ENCODE assay signal across 19 mouse cellular contexts in genomic region chr5:53160207-53160606, GRCm38 (mm10). TPM values are rescaled to one million over a fixed set of nuclear protein-coding genes. Genes with fewer than 3 reads are reported as not detected.
DNase-seq lines count a peak whose midpoint lies in the region; ATAC-seq and TF ChIP-seq lines count a peak whose summit lies in the region.
"Had no signal": no experiment of that assay in that cellular context is flagged by ENCODE, and none has a peak within 500 bp of the region (broad histone marks: within the 10 kb centered on the region; RNA-seq: fewer than 3 reads in every experiment).

No protein-coding gene starts in this region.

- no peak overlapping the region for H3K4me2 ChIP-seq in forebrain, embryonic 14.5 days (ENCODE audit: low read length)
- no peak overlapping the region for H3K4me2 ChIP-seq in forebrain, embryonic 13.5 days
- H3K4me2 ChIP-seq in forebrain, embryonic 16.5 days (ENCODE audit: low read length) = no peak overlapping the region
- H3K4me2 ChIP-seq in forebrain, embryonic 12.5 days = no peak overlapping the region
- H3K4me2 ChIP-seq: embryonic facial prominence, embryonic 13.5 days; embryonic facial prominence, embryonic 15.5 days had no signal

- H3K4me1 ChIP-seq in forebrain, embryonic 14.5 days (ENCODE audit: control insufficient read depth, insufficient read depth, low read length) = peaks cover 19% of the 10 kb centered on the region; the same call in 1 of the 2 replicates
- H3K4me1 ChIP-seq in forebrain, embryonic 13.5 days = peaks cover 13% of the 10 kb centered on the region
- H3K4me1 ChIP-seq in forebrain, embryonic 16.5 days (replicated peaks; ENCODE audit: control insufficient read depth, insufficient read depth, low read length) = peaks cover 29% of the 10 kb centered on the region
- peaks cover 6% of the 10 kb centered on the region; the same call in 1 of the 2 replicates for H3K4me1 ChIP-seq in forebrain, embryonic 12.5 days

- WGBS in forebrain, embryonic 14.5 days = 55% methylated on average over 6 of the region's 6 CpGs
- 64% methylated on average over 6 of the region's 6 CpGs for WGBS in forebrain, embryonic 13.5 days
- 41% methylated on average over 6 of the region's 6 CpGs for WGBS in forebrain, embryonic 16.5 days
- WGBS in forebrain, embryonic 12.5 days = 64% methylated on average over 6 of the region's 6 CpGs

- H3K36me3 ChIP-seq in forebrain, embryonic 14.5 days (ENCODE audit: control insufficient read depth, insufficient read depth, low read length) = no peaks in the 10 kb centered on the region
- H3K36me3 ChIP-seq in forebrain, embryonic 13.5 days (ENCODE audit: poor library complexity, severe bottlenecking) = peaks cover 3% of the 10 kb centered on the region; the same call in 1 of the 2 replicates
- no peaks in the 10 kb centered on the region for H3K36me3 ChIP-seq in forebrain, embryonic 16.5 days (ENCODE audit: control insufficient read depth, insufficient read depth)
- no peaks in the 10 kb centered on the region for H3K36me3 ChIP-seq in forebrain, embryonic 12.5 days (replicated peaks)
- H3K36me3 ChIP-seq: embryonic facial prominence, embryonic 13.5 days; embryonic facial prominence, embryonic 15.5 days; forebrain, embryonic 10.5 days; G1E had no signal

- no peaks in the 10 kb centered on the region for H3K9me3 ChIP-seq in forebrain, embryonic 14.5 days (replicated peaks; ENCODE audit: control insufficient read depth, low read length)
- no peaks in the 10 kb centered on the region for H3K9me3 ChIP-seq in forebrain, embryonic 13.5 days (replicated peaks)
- no peaks in the 10 kb centered on the region for H3K9me3 ChIP-seq in forebrain, embryonic 16.5 days (ENCODE audit: control insufficient read depth, low read length)
- H3K9me3 ChIP-seq in forebrain, embryonic 12.5 days = no peaks in the 10 kb centered on the region
- H3K9me3 ChIP-seq: embryonic facial prominence, embryonic 13.5 days; embryonic facial prominence, embryonic 15.5 days; forebrain, embryonic 10.5 days had no signal

- no peak; the same call in 1 of the 2 replicates for ATAC-seq in forebrain, embryonic 14.5 days
- ATAC-seq in forebrain, embryonic 13.5 days = no peak
- ATAC-seq in forebrain, embryonic 16.5 days = no peak
- no peak for ATAC-seq in forebrain, embryonic 12.5 days (ENCODE audit: low FRiP score)
- ATAC-seq: activated CD4-positive, CD25-positive, alpha-beta regulatory T cell, adult 4 months; Patski had no signal

- no peak for TF ChIP-seq CTCF in brain, embryonic 14.5 days (IDR thresholded peaks at IDR 0.05; ENCODE audit: borderline replicate concordance, extremely low read depth, insufficient read depth, insufficient read length)

- no peak overlapping the region for H3K4me3 ChIP-seq in forebrain, embryonic 14.5 days (ENCODE audit: low read depth, low read length)
- no peak overlapping the region for H3K4me3 ChIP-seq in forebrain, embryonic 13.5 days
- H3K4me3 ChIP-seq in forebrain, embryonic 16.5 days (replicated peaks; ENCODE audit: low read length) = no peak overlapping the region
- no peak overlapping the region for H3K4me3 ChIP-seq in forebrain, embryonic 12.5 days (replicated peaks)
- H3K4me3 ChIP-seq: embryonic facial prominence, embryonic 13.5 days; embryonic facial prominence, embryonic 15.5 days; erythroblast, embryonic 14.5 days; forebrain, embryonic 10.5 days had no signal

- DNase-seq in forebrain, embryonic 14.5 days (ENCODE audit: low spot score) = peak; percentile 61
- DNase-seq in brain, embryonic 14.5 days (ENCODE audit: low read depth) = peak; percentile 65
- DNase-seq in urinary bladder, postnatal 36 days (ENCODE audit: low spot score in 2 of 2) = no peak
- DNase-seq: adrenal gland, adult 8-10 months; adrenal gland, postnatal 14 days; adrenal gland, postnatal 36 days; cerebellum, adult 11 months; embryo, embryonic 11 days had no signal

- TF ChIP-seq POLR2A in brain, embryonic 14.5 days (IDR thresholded peaks at IDR 0.05; ENCODE audit: borderline replicate concordance, extremely low read depth, insufficient read depth, insufficient read length, poor library complexity, severe bottlenecking) = no peak

- H3K27me3 ChIP-seq in forebrain, embryonic 14.5 days (replicated peaks; ENCODE audit: control insufficient read depth, insufficient read depth, low read length) = no peaks in the 10 kb centered on the region
- no peaks in the 10 kb centered on the region for H3K27me3 ChIP-seq in forebrain, embryonic 13.5 days
- no peaks in the 10 kb centered on the region for H3K27me3 ChIP-seq in forebrain, embryonic 16.5 days (replicated peaks; ENCODE audit: control insufficient read depth, insufficient read depth, low read length)
- H3K27me3 ChIP-seq in forebrain, embryonic 12.5 days = peaks cover 7% of the 10 kb centered on the region; the same call in 1 of the 2 replicates
- H3K27me3 ChIP-seq: embryonic facial prominence, embryonic 13.5 days; embryonic facial prominence, embryonic 15.5 days had no signal

- H3K9ac ChIP-seq in forebrain, embryonic 14.5 days (ENCODE audit: low read length) = no peak overlapping the region
- H3K9ac ChIP-seq in forebrain, embryonic 13.5 days = no peak overlapping the region
- H3K9ac ChIP-seq in forebrain, embryonic 16.5 days (replicated peaks; ENCODE audit: low read depth, low read length) = no peak overlapping the region
- no peak overlapping the region for H3K9ac ChIP-seq in forebrain, embryonic 12.5 days
- H3K9ac ChIP-seq: embryonic facial prominence, embryonic 13.5 days; embryonic facial prominence, embryonic 15.5 days had no signal

- no peak overlapping the region for H3K27ac ChIP-seq in forebrain, embryonic 14.5 days (ENCODE audit: low read depth, low read length)
- no peak overlapping the region for H3K27ac ChIP-seq in forebrain, embryonic 13.5 days
- peak overlapping the region; percentile 32; the same call in 1 of the 2 replicates for H3K27ac ChIP-seq in forebrain, embryonic 16.5 days (ENCODE audit: low read length)
- no peak overlapping the region for H3K27ac ChIP-seq in forebrain, embryonic 12.5 days
- H3K27ac ChIP-seq: embryonic facial prominence, embryonic 13.5 days; embryonic facial prominence, embryonic 15.5 days; forebrain, embryonic 10.5 days had no signal

RNA-seq across cellular contexts. Expression of gene Sel1l3, which starts 53.5 kb away (rescaled TPM):
- polyA plus RNA-seq in forebrain, embryonic 14.5 days (2014; fragmentation: Nextera tagmentation; extraction: Ambion mirVana) = 11.0 and 11.2 TPM in 2 replicates
- polyA plus RNA-seq in forebrain, embryonic 13.5 days (2015; fragmentation: Nextera tagmentation; extraction: Ambion mirVana) = 7.0 and 8.5 TPM in 2 replicates
- polyA plus RNA-seq in forebrain, embryonic 16.5 days (2015; fragmentation: Nextera tagmentation; extraction: Ambion mirVana) = 9.9 and 10.2 TPM in 2 replicates
- polyA plus RNA-seq in forebrain, embryonic 12.5 days (2016; fragmentation: Nextera tagmentation; extraction: Ambion mirVana) = 9.7 and 10.9 TPM in 2 replicates
- 15.5 and 17.3 TPM in 2 replicates for polyA plus RNA-seq in brain, embryonic 14.5 days (2012; rRNA removed)
- polyA plus RNA-seq: activated CD4-positive, CD25-positive, alpha-beta regulatory T cell, adult 4 months; C2C12; erythroblast, embryonic 14.5 days; G1E had no signal

Comparison
In these comparisons a context has a peak if more than half of its experiments do, and no peak if none do; other contexts are left out.
1. DNase-seq: peak in forebrain, embryonic 14.5 days (single experiment) and brain, embryonic 14.5 days (single experiment); none in urinary bladder, postnatal 36 days (0 of 2).